Mouse (Mus musculus) E14TG2a.4 (cell line): ENCODE results near the gene Camsap2.
A peak's percentile ranks its signal among the peaks of the same experiment; 100 is the strongest.

Experiments used
- H3K27me3 ChIP-seq: 2 replicates; pipeline ENCODE4 v1.6.1; 2014; ENCODE audit warnings: low read length, control low read depth; ENCODE audit not compliant: insufficient read depth
- H3K36me3 ChIP-seq: 2 replicates; pipeline ENCODE4 v1.6.1; 2014; ENCODE audit warnings: low read length, control low read depth; ENCODE audit not compliant: insufficient read depth
- H3K4me1 ChIP-seq: replicated peaks from 2 replicates; pipeline ENCODE4 v1.6.1; 2014; ENCODE audit warnings: low read depth, low read length, control low read depth
- H3K4me3 ChIP-seq: replicated peaks from 2 replicates; pipeline ENCODE4 v1.5.1; 2014; ENCODE audit warnings: mild to moderate bottlenecking, low read length
- H3K9me3 ChIP-seq: 2 replicates; pipeline ENCODE4 v1.6.1; 2014; ENCODE audit warnings: low read length, control low read depth
- CTCF ChIP-seq: conservative IDR thresholded peaks from 2 replicates; pipeline ENCODE4 v1.5.1; 2014; ENCODE audit warnings: low read length
- NANOG ChIP-seq: IDR thresholded peaks from 2 replicates; pipeline ENCODE4 v1.6.1; 2014; ENCODE audit warnings: borderline replicate concordance, low read length, mixed read lengths
- POU5F1 ChIP-seq: IDR thresholded peaks from 2 replicates; pipeline ENCODE4 v1.6.1; 2014; ENCODE audit warnings: low read length, borderline replicate concordance

The Camsap2 gene

DNA sequence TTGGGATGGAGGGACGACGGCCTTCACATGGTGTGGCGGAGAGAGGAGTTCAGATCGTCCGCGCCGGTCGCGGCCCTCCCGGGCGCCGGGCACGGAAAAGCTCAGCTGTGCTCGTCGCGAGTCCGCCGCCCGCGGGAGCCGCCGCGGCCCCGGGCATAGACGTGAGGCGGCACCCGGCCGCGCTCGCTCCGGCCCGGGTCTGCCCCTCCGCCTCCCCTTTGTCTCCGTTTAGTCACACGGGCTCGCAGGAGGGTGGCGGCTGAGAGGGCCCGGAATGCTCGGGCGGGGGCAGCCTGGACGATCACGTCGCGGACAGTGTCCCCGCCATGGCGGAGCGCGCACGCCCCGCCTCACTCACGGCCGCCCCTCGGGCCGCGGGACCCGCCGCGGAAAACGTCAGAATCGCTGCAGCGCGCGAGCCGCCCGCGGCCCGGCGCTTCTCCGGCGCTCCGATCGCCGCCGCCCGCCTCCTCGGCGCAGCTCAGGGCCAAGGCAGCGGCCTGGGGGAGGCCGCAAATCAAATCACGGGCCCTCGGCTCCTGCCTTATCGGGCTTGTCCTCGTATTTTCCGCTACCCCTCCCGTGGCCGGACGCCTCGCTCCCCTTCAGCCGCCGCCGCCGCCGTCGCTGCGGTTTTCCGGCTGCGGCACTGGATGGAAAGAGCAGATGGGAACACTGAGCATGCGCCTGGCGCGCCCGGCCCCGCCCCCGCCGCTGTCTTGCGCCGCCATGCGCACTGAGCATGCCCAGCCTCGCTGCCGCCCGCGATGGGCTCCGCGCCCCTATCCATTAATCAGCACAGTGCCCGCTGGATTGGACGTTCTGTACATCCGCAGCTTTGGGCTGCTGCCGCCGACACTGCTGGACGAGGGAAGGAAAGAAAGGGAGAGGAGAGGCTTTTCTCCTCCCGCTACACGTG is at the start of gene Camsap2:
Gene Camsap2, minus strand, starts transcription at position 651 of the 919 bp plus-strand sequence.
- Histone ChIP-seq H3K4me1 (peaks cover 24% of the 10 kb centered on the region), H3K9me3 (no peaks in the 10 kb centered on the region), H3K27me3 (peaks cover 35% of the 10 kb centered on the region), H3K36me3 (no peaks in the 10 kb centered on the region), H3K4me3 (peak within 1 kb of the TSS; percentile 91)
- no peak for TF ChIP-seq POU5F1
- TF ChIP-seq CTCF, result no peak
- TF ChIP-seq NANOG, result no peak

- TF ChIP-seq CTCF, result no peak
- no peak for TF ChIP-seq POU5F1
- TF ChIP-seq NANOG, result no peak
- H3K27me3 ChIP-seq, result no peaks in the 10 kb centered on the region
- peak overlapping the region; percentile 43; the same call in 1 of the 2 replicates for H3K4me3 ChIP-seq
- no peaks in the 10 kb centered on the region for H3K9me3 ChIP-seq
- H3K4me1 ChIP-seq, result peaks cover 9% of the 10 kb centered on the region
- H3K36me3 ChIP-seq, result no peaks in the 10 kb centered on the region
Measured at GRCm38 (mm10) chr1:136395073-136395472, 49.2 kb upstream of the Camsap2 start.

DNA sequence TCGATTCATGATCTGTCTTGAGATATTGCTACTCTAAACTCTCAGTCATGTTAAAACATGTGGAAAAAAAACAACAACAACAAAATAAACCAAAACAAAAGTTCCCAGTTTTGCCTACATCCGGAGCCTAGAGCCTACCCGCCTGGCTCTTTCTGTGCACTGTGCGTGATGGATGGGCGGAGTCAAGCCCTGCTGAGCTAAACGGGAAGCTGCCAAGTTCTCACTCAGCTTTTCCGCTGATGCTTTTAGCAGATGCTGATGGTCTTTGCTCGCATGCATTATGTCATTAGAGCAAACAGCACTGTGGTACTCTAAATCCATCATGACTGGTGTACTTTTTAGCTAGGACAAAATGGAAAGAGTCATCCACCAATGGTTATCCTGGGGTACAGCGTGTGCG is 48.6 kb upstream of the Camsap2 start:
- peaks cover 9% of the 10 kb centered on the region for H3K4me1 ChIP-seq
- TF ChIP-seq POU5F1 (no peak), NANOG (no peak), CTCF (no peak)

GRCm38 (mm10) chr1:136386914-136387313 is 41.0 kb upstream of the Camsap2 start:
- no peaks in the 10 kb centered on the region for H3K4me1 ChIP-seq
- no peak overlapping the region for H3K4me3 ChIP-seq
- no peaks in the 10 kb centered on the region for H3K9me3 ChIP-seq
- H3K27me3 ChIP-seq, result 0 out of 2 replicates have a peak, but pooled peaks cover 2% of the 10 kb centered on the region
- no peak for TF ChIP-seq NANOG
- no peak for TF ChIP-seq POU5F1
- TF ChIP-seq CTCF, result no peak
- no peaks in the 10 kb centered on the region for H3K36me3 ChIP-seq

More for the DNA sequence above, 48.6 kb upstream of the Camsap2 start:
- Histone ChIP-seq H3K27me3 (no peaks in the 10 kb centered on the region), H3K9me3 (no peaks in the 10 kb centered on the region), H3K4me3 (peak overlapping the region; percentile 43; the same call in 1 of the 2 replicates), H3K36me3 (no peaks in the 10 kb centered on the region)

DNA sequence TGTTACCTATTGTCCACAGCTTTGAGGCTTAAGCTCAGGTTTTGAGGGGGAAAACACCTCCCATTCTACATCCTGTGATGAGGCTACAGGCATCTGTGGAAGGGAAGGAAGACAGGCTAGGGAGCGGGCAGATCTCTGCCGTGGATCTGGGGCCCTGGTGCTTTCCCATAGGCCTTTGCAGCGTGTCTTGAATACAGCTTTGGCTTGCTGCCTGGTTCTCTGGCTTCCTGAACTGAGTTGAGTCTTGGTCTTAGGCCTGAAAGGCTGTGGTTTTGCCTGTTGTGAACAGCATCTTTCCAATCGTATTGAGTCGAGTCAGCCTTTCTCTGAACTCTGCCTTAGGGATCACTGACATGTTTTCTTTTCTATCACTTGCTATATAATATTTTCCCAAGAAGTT is 35.7 kb upstream of the Camsap2 start:
- H3K27me3 ChIP-seq, result 0 out of 2 replicates have a peak, but pooled peaks cover 2% of the 10 kb centered on the region
- H3K4me3 ChIP-seq, result no peak overlapping the region
- no peaks in the 10 kb centered on the region for H3K36me3 ChIP-seq
- H3K4me1 ChIP-seq, result no peaks in the 10 kb centered on the region
- no peaks in the 10 kb centered on the region for H3K9me3 ChIP-seq
- TF ChIP-seq NANOG, result no peak
- no peak for TF ChIP-seq POU5F1
- no peak for TF ChIP-seq CTCF

- no peak for TF ChIP-seq CTCF
- TF ChIP-seq NANOG, result no peak
- TF ChIP-seq POU5F1, result no peak
- H3K4me3 ChIP-seq, result no peak overlapping the region
- H3K36me3 ChIP-seq, result no peaks in the 10 kb centered on the region
- no peaks in the 10 kb centered on the region for H3K4me1 ChIP-seq
- H3K9me3 ChIP-seq, result no peaks in the 10 kb centered on the region
- 0 out of 2 replicates have a peak, but pooled peaks cover 2% of the 10 kb centered on the region for H3K27me3 ChIP-seq
Measured at GRCm38 (mm10) chr1:136381169-136381568, 35.3 kb upstream of the Camsap2 start.

DNA sequence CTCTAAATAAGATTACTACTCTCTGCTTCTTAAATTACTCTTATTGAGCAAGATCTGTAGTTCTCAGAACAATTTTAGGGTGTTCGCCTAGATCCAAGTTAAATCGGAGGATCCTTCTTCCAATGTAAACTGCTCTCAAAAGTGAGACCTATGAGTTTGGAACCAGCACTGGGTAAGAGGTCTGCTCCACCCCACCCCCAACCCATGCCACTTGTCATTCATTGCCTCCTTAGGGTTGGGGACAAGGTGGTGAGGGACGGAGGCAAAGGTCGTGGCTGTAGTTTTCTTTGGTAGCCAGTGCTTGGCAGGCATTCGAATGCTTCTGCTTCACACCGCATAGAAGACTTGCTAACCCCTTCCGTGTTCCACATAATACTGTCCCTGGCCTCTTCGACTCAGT is 34.7 kb upstream of the Camsap2 start:
- no peak for TF ChIP-seq CTCF
- no peak for TF ChIP-seq POU5F1
- no peak for TF ChIP-seq NANOG

DNA sequence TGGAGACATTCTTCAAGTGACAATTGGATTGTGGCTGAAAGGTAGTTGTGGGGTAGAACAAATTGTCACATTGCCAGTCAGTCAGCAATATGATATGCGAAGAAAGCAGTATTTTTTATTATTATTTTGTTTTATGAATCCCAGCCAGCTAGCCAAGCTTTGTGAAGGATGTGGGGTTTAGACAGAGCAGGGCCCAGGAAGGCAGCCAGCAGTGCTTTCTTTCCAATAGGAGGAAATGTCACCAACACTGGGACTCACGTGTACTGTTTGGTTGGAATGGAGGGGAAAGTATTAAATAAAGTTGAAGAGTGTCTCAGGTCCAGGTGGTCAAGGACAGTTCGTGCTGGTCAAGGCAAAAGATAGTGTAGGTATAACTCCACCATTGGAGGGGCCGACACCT is 34.3 kb upstream of the Camsap2 start:
- Histone ChIP-seq H3K27me3 (no peaks in the 10 kb centered on the region), H3K4me3 (no peak overlapping the region)
- no peak for TF ChIP-seq POU5F1
- TF ChIP-seq CTCF, result no peak
- TF ChIP-seq NANOG, result no peak

More for the DNA sequence above, 34.7 kb upstream of the Camsap2 start:
- Histone ChIP-seq H3K4me3 (no peak overlapping the region), H3K4me1 (no peaks in the 10 kb centered on the region), H3K36me3 (no peaks in the 10 kb centered on the region), H3K27me3 (no peaks in the 10 kb centered on the region), H3K9me3 (no peaks in the 10 kb centered on the region)

GRCm38 (mm10) chr1:136379261-136379660 is 33.4 kb upstream of the Camsap2 start:
- Histone ChIP-seq H3K4me1 (no peaks in the 10 kb centered on the region), H3K27me3 (no peaks in the 10 kb centered on the region), H3K36me3 (no peaks in the 10 kb centered on the region), H3K4me3 (no peak overlapping the region), H3K9me3 (no peaks in the 10 kb centered on the region)
- TF ChIP-seq POU5F1 (no peak), NANOG (no peak)

More for the DNA sequence above, 34.3 kb upstream of the Camsap2 start:
- Histone ChIP-seq H3K36me3 (no peaks in the 10 kb centered on the region), H3K4me1 (no peaks in the 10 kb centered on the region), H3K9me3 (no peaks in the 10 kb centered on the region)
